Mouse (Mus musculus) embryonic stem cell, embryonic (primary cell): ENCODE measurements around the gene Gm45623.

Experiments used
- CTCF ChIA-PET, 4 experiments: fragments of 300-600 bp in 2 of 4; fragments of 350-600 bp in 2 of 4; sonication (Branson Sonifier 250); formaldehyde crosslinking; loops; one replicate each; lab custom pipeline; 2022; ENCODE audit warnings: inconsistent platforms in 2 of 4; lab: Charles Lee
- POLR2A ChIA-PET, 4 experiments: fragments of 300-600 bp in 2 of 4; fragments of 350-600 bp in 2 of 4; sonication (Branson Sonifier 250); formaldehyde crosslinking; loops; one replicate each; lab custom pipeline; 2022; ENCODE audit warnings: antibody characterized with exemption in 4 of 4, inconsistent platforms in 1 of 4; lab: Charles Lee

The Gm45623 gene

GRCm38 (mm10) chr13:56726551-56726950 is 27.1 kb downstream of the Gm45623 start:
- POLR2A ChIA-PET: no interaction called here
- CTCF ChIA-PET: no interaction called here

GRCm38 (mm10) chr13:56712221-56712620 is 41.4 kb downstream of the Gm45623 start:
- ChIA-PET CTCF (interaction anchor here in 1 of 4 experiments (0.8 kb wide), 1 partner anchor 9 kb away, joined by 3 read pairs; no protein-coding TSS in a partner anchor), POLR2A (interaction anchor here in 3 of 4 experiments (1.0 to 3.3 kb wide), 7 partner anchors 8 to 44 kb away, joined by 3 to 23 read pairs (median 6); partner anchors contain the start of gene Smad5 (in 2 of the 3))

- CTCF ChIA-PET: interaction anchor here in 1 of 4 experiments (0.8 kb wide), 1 partner anchor 245 kb away, joined by 3 read pairs; no protein-coding TSS in a partner anchor
Observed at GRCm38 (mm10) chr13:56710620-56711019, 43.0 kb downstream of the Gm45623 start.

GRCm38 (mm10) chr13:56707606-56708005 is 46.0 kb downstream of the Gm45623 start:
- ChIA-PET POLR2A (interaction anchor here in 2 of 4 experiments (1.0 to 1.4 kb wide), 5 partner anchors 14 to 23 kb away, joined by 3 to 5 read pairs (median 4); no protein-coding TSS in a partner anchor), CTCF (interaction anchor here in 3 of 4 experiments (0.6 to 1.5 kb wide), 3 partner anchors 47 to 156 kb away, joined by 3 to 4 read pairs (median 3); no protein-coding TSS in a partner anchor)

More at GRCm38 (mm10) chr13:56710620-56711019, 43.0 kb downstream of the Gm45623 start:
- POLR2A ChIA-PET: interaction anchor here in 2 of 4 experiments (0.6 to 3.3 kb wide), 2 partner anchors 11 to 12 kb away, joined by 4 to 23 read pairs; no protein-coding TSS in a partner anchor

GRCm38 (mm10) chr13:56707111-56707510 is 46.5 kb downstream of the Gm45623 start:
- POLR2A ChIA-PET: interaction anchor here in 1 of 4 experiments (1.4 kb wide), 1 partner anchor 14 kb away, joined by 4 read pairs; no protein-coding TSS in a partner anchor

GRCm38 (mm10) chr13:56704596-56704995 is 49.0 kb downstream of the Gm45623 start:
- ChIA-PET POLR2A (interaction anchor here in 2 of 4 experiments (0.5 to 2.5 kb wide), 4 partner anchors 15 to 54 kb away, joined by 3 to 13 read pairs (median 4); no protein-coding TSS in a partner anchor), CTCF (no interaction called here)

More at GRCm38 (mm10) chr13:56707111-56707510, 46.5 kb downstream of the Gm45623 start:
- CTCF ChIA-PET: interaction anchor here in 2 of 4 experiments (1.1 to 1.5 kb wide), 2 partner anchors 51 to 155 kb away, joined by 3 to 4 read pairs; no protein-coding TSS in a partner anchor

GRCm38 (mm10) chr13:56703871-56704321 is 49.7 kb downstream of the Gm45623 start:
- POLR2A ChIA-PET: interaction anchor here in 3 of 4 experiments (0.6 to 2.6 kb wide), 15 partner anchors 8 to 611 kb away, joined by 3 to 14 read pairs (median 3); no protein-coding TSS in a partner anchor
- CTCF ChIA-PET: interaction anchor here in 2 of 4 experiments (0.6 to 2.6 kb wide), 4 partner anchors 19 to 55 kb away, joined by 3 to 9 read pairs (median 4); no protein-coding TSS in a partner anchor

- POLR2A ChIA-PET: interaction anchor here in 3 of 4 experiments (0.5 to 2.6 kb wide), 24 partner anchors 9 to 611 kb away, joined by 3 to 14 read pairs (median 3); partner anchors contain the start of gene Fbxl21 (in 2 of the 3)
- CTCF ChIA-PET: interaction anchor here in 2 of 4 experiments (0.6 to 2.6 kb wide), 5 partner anchors 20 to 55 kb away, joined by 3 to 9 read pairs (median 4); no protein-coding TSS in a partner anchor
Observed at GRCm38 (mm10) chr13:56703222-56703870, 50.3 kb downstream of the Gm45623 start.

GRCm38 (mm10) chr13:56702469-56703221 is 51.0 kb downstream of the Gm45623 start, which contains the start of gene Smad5:
Gene Smad5 (plus strand): TSS chr13:56703010.
- ChIA-PET CTCF (interaction anchor here in 2 of 4 experiments (0.6 to 2.6 kb wide), 7 partner anchors 15 to 450 kb away, joined by 3 to 9 read pairs (median 3); no protein-coding TSS in a partner anchor), POLR2A (interaction anchor here in 3 of 4 experiments (0.5 to 2.6 kb wide), 29 partner anchors 9 to 1417 kb away, joined by 3 to 14 read pairs (median 4); partner anchors contain the start of genes Fbxl21 (in 2 of the 3), Cxcl14 (in 1 of the 3) and Gm45623 (in 1 of the 3))
